8 mouse cellular contexts compared by ENCODE assay signal in the genomic region with DNA sequence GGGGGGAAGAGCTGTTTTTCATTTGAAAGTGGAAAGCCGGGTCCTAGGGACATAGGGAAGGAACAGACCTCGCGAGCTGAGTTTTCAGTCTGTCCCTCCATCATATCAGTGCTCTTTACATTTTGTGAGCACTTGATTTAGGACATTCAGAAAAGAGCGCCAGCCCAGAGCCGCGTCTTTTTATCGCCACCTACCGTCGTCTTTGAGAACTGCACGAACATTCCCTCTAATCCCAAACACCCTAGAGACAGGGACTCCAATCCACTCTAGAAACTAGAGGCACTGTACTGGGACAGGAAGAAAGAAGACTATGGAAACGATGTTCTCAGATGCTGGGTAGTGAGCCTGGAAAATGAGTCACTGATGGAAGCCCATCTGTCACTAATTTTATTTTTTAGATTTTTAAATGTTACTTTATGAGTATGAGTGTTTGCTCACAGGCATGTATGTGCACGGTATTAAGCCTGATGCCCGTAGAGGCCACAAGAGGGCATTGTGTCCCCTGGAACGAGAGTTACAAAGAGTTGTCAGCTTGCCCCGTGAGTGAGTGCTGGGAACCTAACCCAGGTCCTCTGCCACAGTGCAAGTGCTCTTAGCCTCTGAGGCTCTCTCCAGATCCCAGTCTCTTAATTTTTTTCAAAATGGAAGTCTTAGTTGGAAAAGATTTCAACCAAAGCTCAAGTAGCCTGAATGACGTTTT. TPM values are rescaled to one million over a fixed set of nuclear protein-coding genes. Genes with fewer than 3 reads are reported as not detected.
DNase-seq lines count a peak whose midpoint lies in the region; ATAC-seq and TF ChIP-seq lines count a peak whose summit lies in the region.

No protein-coding gene starts in this region.

- ATAC-seq in Patski = no peak
- ATAC-seq in inflammation-experienced regulatory T-cells, adult 6 months = peak; percentile 60
- 0 out of 2 replicates have a peak, but pooled peaks have one; percentile 70 for ATAC-seq in limb, embryonic 11.5 days (ENCODE audit: insufficient number of reproducible peaks, low FRiP score, low TSS enrichment, low read depth)
- ATAC-seq in stomach, embryonic 16.5 days (ENCODE audit: insufficient read depth, low FRiP score) = 0 out of 2 replicates have a peak, but pooled peaks have one; percentile 8

- H3K4me3 ChIP-seq in gastrocnemius, adult 2 months = no peak overlapping the region
- no peak overlapping the region for H3K4me3 ChIP-seq in limb, embryonic 11.5 days (ENCODE audit: low read depth, low read length)
- H3K4me3 ChIP-seq in myocyte = no peak overlapping the region
- no peak overlapping the region for H3K4me3 ChIP-seq in stomach, embryonic 16.5 days (replicated peaks; ENCODE audit: low read length)

- no peak overlapping the region for H3K9ac ChIP-seq in limb, embryonic 11.5 days (ENCODE audit: low read length)
- H3K9ac ChIP-seq in stomach, embryonic 16.5 days (ENCODE audit: low read length) = no peak overlapping the region

- H3K27ac ChIP-seq in gastrocnemius, adult 2 months = no peak overlapping the region
- H3K27ac ChIP-seq in limb, embryonic 11.5 days (replicated peaks; ENCODE audit: low read depth, low read length) = no peak overlapping the region
- no peak overlapping the region for H3K27ac ChIP-seq in stomach, embryonic 16.5 days (ENCODE audit: low read length)

- DNase-seq in 416B (ENCODE audit: low read depth) (peak; percentile 59), Patski (ENCODE audit: low read depth, low spot score) (no peak)
- DNase-seq in cerebellum, postnatal 25 days = peak; percentile 77 to 84
- peak; percentile 54 for DNase-seq in gastrocnemius, adult 2 months
- peak; percentile 86 for DNase-seq in limb, embryonic 11.5 days (ENCODE audit: low spot score)

- POLR2A ChIA-PET in Patski (lab: Charles Lee) = no interaction called here

- no peaks in the 10 kb centered on the region for H3K4me1 ChIP-seq in limb, embryonic 11.5 days (ENCODE audit: control insufficient read depth, insufficient read depth, low read length)
- H3K4me1 ChIP-seq in stomach, embryonic 16.5 days (ENCODE audit: control insufficient read depth, insufficient read depth, low read length) = no peaks in the 10 kb centered on the region

- H3K9me3 ChIP-seq in limb, embryonic 11.5 days (ENCODE audit: control insufficient read depth, low read length) = no peaks in the 10 kb centered on the region
- no peaks in the 10 kb centered on the region for H3K9me3 ChIP-seq in stomach, embryonic 16.5 days (replicated peaks; ENCODE audit: control insufficient read depth, low read length)

- 25% methylated on average over 16 of the region's 16 CpGs for WGBS in limb, embryonic 11.5 days
- WGBS in stomach, embryonic 16.5 days = 25% methylated on average over 16 of the region's 16 CpGs

- no peaks in the 10 kb centered on the region for H3K27me3 ChIP-seq in Patski
- H3K27me3 ChIP-seq in limb, embryonic 11.5 days (ENCODE audit: control insufficient read depth, insufficient read depth, low read length) = no peaks in the 10 kb centered on the region
- peaks cover 5% of the 10 kb centered on the region for H3K27me3 ChIP-seq in myocyte (ENCODE audit: control insufficient read depth, insufficient read depth, insufficient read length)
- H3K27me3 ChIP-seq in stomach, embryonic 16.5 days (ENCODE audit: control insufficient read depth, insufficient read depth, low read length) = no peaks in the 10 kb centered on the region

- H3K36me3 ChIP-seq in limb, embryonic 11.5 days (ENCODE audit: control insufficient read depth, insufficient read depth, low read length) = no peaks in the 10 kb centered on the region
- no peaks in the 10 kb centered on the region for H3K36me3 ChIP-seq in myocyte (ENCODE audit: control insufficient read depth, insufficient read depth)
- no peaks in the 10 kb centered on the region for H3K36me3 ChIP-seq in stomach, embryonic 16.5 days (ENCODE audit: control insufficient read depth, insufficient read depth, low read length)

- no peak overlapping the region for H3ac ChIP-seq in myocyte (ENCODE audit: control insufficient read depth, insufficient read length)

- TF ChIP-seq POLR2A in myocyte (IDR thresholded peaks at IDR 0.05; ENCODE audit: insufficient read length, low read depth) = no peak

- CTCF ChIA-PET in Patski (lab: Charles Lee) = interaction anchor here (0.6 to 2.0 kb wide), 18 partner anchors 9 to 429 kb away, joined by 3 to 14 read pairs (median 3); no protein-coding TSS in a partner anchor

- in situ Hi-C loops in Patski (cut with MboI; ENCODE audit: low pct_unique_long_range_greater_than_20kb) = loop anchor here (5.0 kb wide), 4 partner anchors 61 to 446 kb away; a partner anchor contains a TSS

- no peak overlapping the region for H3K4me2 ChIP-seq in limb, embryonic 11.5 days (ENCODE audit: low read depth, severe bottlenecking)
- H3K4me2 ChIP-seq in myocyte (ENCODE audit: low read depth) = peak overlapping the region; percentile 46
- H3K4me2 ChIP-seq in stomach, embryonic 16.5 days (ENCODE audit: low read depth, low read length) = peak overlapping the region; percentile 5; the same call in 1 of the 2 replicates

- peak; percentile 93 for TF ChIP-seq CTCF in Patski (IDR thresholded peaks at IDR 0.05)
- peak; percentile 85 for TF ChIP-seq CTCF in gastrocnemius, adult 2 months (IDR thresholded peaks at IDR 0.05)

- intact Hi-C loops in gastrocnemius, adult 2 months (cut with DNase I) = loop anchor here (5.0 to 10.0 kb wide), 4 partner anchors 124 to 446 kb away; a partner anchor contains a TSS

- no peaks in the 10 kb centered on the region for H3K79me2 ChIP-seq in myocyte (ENCODE audit: control insufficient read depth, insufficient read depth)

TF ChIP-seq in myocyte, 11 proteins besides CTCF, POLR2A, EP300 and RAD21:
- TF ChIP-seq TCF12 (IDR thresholded peaks at IDR 0.05; ENCODE audit: insufficient read depth, poor library complexity, severe bottlenecking) (no peak), MYOG (IDR thresholded peaks at IDR 0.05; ENCODE audit: control insufficient read depth in 1 of 3, insufficient read depth in 1 of 3, insufficient read length in 2 of 3, low read depth in 2 of 3) (no peak), REST (IDR thresholded peaks at IDR 0.05; ENCODE audit: insufficient read depth, insufficient read length) (no peak), MYOD1 (IDR thresholded peaks at IDR 0.05; ENCODE audit: control insufficient read depth in 1 of 3, insufficient read length in 2 of 3, low read depth in 2 of 3) (no peak), MAX (IDR thresholded peaks at IDR 0.05; ENCODE audit: low read depth) (no peak), USF1 (IDR thresholded peaks at IDR 0.05; ENCODE audit: low read depth) (no peak), POLR2AphosphoS2 (IDR thresholded peaks at IDR 0.05; ENCODE audit: insufficient read length, low read depth) (no peak), SRF (IDR thresholded peaks at IDR 0.05; ENCODE audit: control insufficient read depth, insufficient read length, low read depth) (no peak), TCF3 (IDR thresholded peaks at IDR 0.05; ENCODE audit: insufficient read length, low read depth) (no peak), E2F4 (IDR thresholded peaks at IDR 0.05; ENCODE audit: insufficient read depth) (no peak), CEBPB (IDR thresholded peaks at IDR 0.05; ENCODE audit: insufficient read depth, poor library complexity, severe bottlenecking) (no peak)

RNA-seq across cellular contexts. Expression of a gene that starts 11.9 kb away (rescaled TPM):
- polyA plus RNA-seq in Patski (2021) (392 TPM), myocyte (2012; fragmentation: generic; extraction: Trizol) (220 TPM)
- total RNA-seq in gastrocnemius, adult 2 months (2021) = 100 to 1,000 TPM; 141 to 146 TPM
- 100 to 1,000 TPM; 258 to 715 (median 487) TPM for polyA plus RNA-seq in inflammation-experienced regulatory T-cells, adult 6 months (2017; shearing (Covaris generic))
- polyA plus RNA-seq in limb, embryonic 11.5 days (2014; fragmentation: Nextera tagmentation; extraction: Ambion mirVana) = 500 and 518 TPM in 2 replicates
- 388 and 446 TPM in 2 replicates for polyA plus RNA-seq in stomach, embryonic 16.5 days (2015; fragmentation: Nextera tagmentation; extraction: Ambion mirVana)

RNA-seq across cellular contexts. Expression of a gene that starts 46.3 kb away (rescaled TPM):
- 4.6 TPM for polyA plus RNA-seq in Patski (2021)
- total RNA-seq in gastrocnemius, adult 2 months (2021) = 10 to 100 TPM in 1 of 2 experiments, 1 to 10 TPM in 1; 9.0 to 10.6 TPM
- 10 to 100 TPM; 13.4 to 29.6 (median 21.5) TPM for polyA plus RNA-seq in inflammation-experienced regulatory T-cells, adult 6 months (2017; shearing (Covaris generic))
- 1.7 and 2.2 TPM in 2 replicates for polyA plus RNA-seq in limb, embryonic 11.5 days (2014; fragmentation: Nextera tagmentation; extraction: Ambion mirVana)
- polyA plus RNA-seq in myocyte (2012; fragmentation: generic; extraction: Trizol) = 2.4 TPM
- polyA plus RNA-seq in stomach, embryonic 16.5 days (2015; fragmentation: Nextera tagmentation; extraction: Ambion mirVana) = 7.3 and 9.0 TPM in 2 replicates
